Comparison of ENCODE assay signal across 19 mouse cellular contexts in genomic region chr4:149723021-149723390, GRCm38 (mm10). TPM values are rescaled to one million over a fixed set of nuclear protein-coding genes. Genes with fewer than 3 reads are reported as not detected.
A peak's percentile ranks its signal among the peaks of the same experiment; 100 is the strongest.
DNase-seq lines count a peak whose midpoint lies in the region; ATAC-seq and TF ChIP-seq lines count a peak whose summit lies in the region.
"Had no signal": no experiment of that assay in that cellular context is flagged by ENCODE, and none has a peak within 500 bp of the region (broad histone marks: within the 10 kb centered on the region; RNA-seq: fewer than 3 reads in every experiment).

No protein-coding gene starts in this region.

- peaks cover 96% of the 10 kb centered on the region for H3K36me3 ChIP-seq in forebrain, embryonic 12.5 days (replicated peaks)
- peaks cover 21% of the 10 kb centered on the region for H3K36me3 ChIP-seq in forebrain, embryonic 11.5 days (ENCODE audit: control insufficient read depth, insufficient read depth, low read length)
- peaks cover 42% of the 10 kb centered on the region for H3K36me3 ChIP-seq in hindbrain, postnatal 0 days (ENCODE audit: insufficient read depth, low read length)
- peaks cover 100% of the 10 kb centered on the region for H3K36me3 ChIP-seq in hindbrain, embryonic 10.5 days

- no peak for TF ChIP-seq CTCF in hindbrain, postnatal 0 days (IDR thresholded peaks at IDR 0.05; ENCODE audit: low read depth)

- no peak overlapping the region for H3K27ac ChIP-seq in forebrain, embryonic 12.5 days
- H3K27ac ChIP-seq in forebrain, embryonic 11.5 days (ENCODE audit: low read depth, low read length), result no peak overlapping the region
- no peak overlapping the region for H3K27ac ChIP-seq in hindbrain, postnatal 0 days
- H3K27ac ChIP-seq in hindbrain, embryonic 10.5 days, result no peak overlapping the region
- H3K27ac ChIP-seq: embryonic facial prominence, embryonic 13.5 days; heart, embryonic 10.5 days had no signal

- intact Hi-C loops in heart, postnatal 14 days (cut with DNase I), result no loop called here

- no peak for ATAC-seq in forebrain, embryonic 12.5 days (ENCODE audit: low FRiP score)
- ATAC-seq in forebrain, embryonic 11.5 days (replicated peaks; ENCODE audit: low FRiP score), result no peak
- no peak for ATAC-seq in hindbrain, postnatal 0 days
- ATAC-seq: CD4-positive, CD25-positive, alpha-beta regulatory T cell, adult 4 months; forebrain, embryonic 16.5 days had no signal

- H3K4me3 ChIP-seq in forebrain, embryonic 12.5 days (replicated peaks), result no peak overlapping the region
- no peak overlapping the region for H3K4me3 ChIP-seq in forebrain, embryonic 11.5 days (ENCODE audit: low read depth, low read length)
- no peak overlapping the region for H3K4me3 ChIP-seq in hindbrain, postnatal 0 days (ENCODE audit: low read length)
- H3K4me3 ChIP-seq in hindbrain, embryonic 10.5 days, result no peak overlapping the region
- H3K4me3 ChIP-seq: embryonic facial prominence, embryonic 13.5 days; heart, embryonic 10.5 days had no signal

- DNase-seq in cerebellum, adult 11 months, result peak; percentile 38
- no peak for DNase-seq in cerebellum, postnatal 4 days (ENCODE audit: low spot score in 2 of 2)
- no peak for DNase-seq in forebrain, embryonic 11.5 days (ENCODE audit: low spot score)
- DNase-seq in hindbrain, postnatal 0 days (ENCODE audit: low spot score), result peak; percentile 42
- DNase-seq in hindbrain, embryonic 10.5 days (ENCODE audit: low spot score), result no peak
- peak; percentile 43 for DNase-seq in MN1 (ENCODE audit: low spot score)
- no peak for DNase-seq in heart, postnatal 14 days
- DNase-seq: adrenal gland, postnatal 10 days; B cell, adult 2 months; gastrocnemius, postnatal 10 days; heart, adult 18-20 months; heart, postnatal 10 days; kidney, adult 2 months had no signal

- peak overlapping the region; percentile 7; the same call in 1 of the 2 replicates for H3K9ac ChIP-seq in forebrain, embryonic 12.5 days
- no peak overlapping the region for H3K9ac ChIP-seq in forebrain, embryonic 11.5 days (ENCODE audit: low read length)
- no peak overlapping the region for H3K9ac ChIP-seq in hindbrain, postnatal 0 days (replicated peaks; ENCODE audit: low read length)
- H3K9ac ChIP-seq: embryonic facial prominence, embryonic 13.5 days had no signal

- H3K4me1 ChIP-seq in forebrain, embryonic 12.5 days, result peaks cover 24% of the 10 kb centered on the region
- no peaks in the 10 kb centered on the region for H3K4me1 ChIP-seq in forebrain, embryonic 11.5 days (replicated peaks; ENCODE audit: control insufficient read depth, insufficient read depth, low read length)
- no peaks in the 10 kb centered on the region for H3K4me1 ChIP-seq in hindbrain, postnatal 0 days (ENCODE audit: insufficient read depth, low read length)
- peaks cover 46% of the 10 kb centered on the region for H3K4me1 ChIP-seq in hindbrain, embryonic 10.5 days (replicated peaks)

- H3K4me2 ChIP-seq in forebrain, embryonic 12.5 days, result no peak overlapping the region
- no peak overlapping the region for H3K4me2 ChIP-seq in forebrain, embryonic 11.5 days (ENCODE audit: low read depth, low read length, severe bottlenecking)
- H3K4me2 ChIP-seq in hindbrain, postnatal 0 days (ENCODE audit: low read depth, low read length), result no peak overlapping the region
- H3K4me2 ChIP-seq: embryonic facial prominence, embryonic 13.5 days had no signal

- H3K27me3 ChIP-seq in forebrain, embryonic 12.5 days, result no peaks in the 10 kb centered on the region
- H3K27me3 ChIP-seq in forebrain, embryonic 11.5 days (ENCODE audit: control insufficient read depth, insufficient read depth, low read length), result no peaks in the 10 kb centered on the region
- H3K27me3 ChIP-seq in hindbrain, postnatal 0 days (ENCODE audit: insufficient read depth, low read length), result no peaks in the 10 kb centered on the region
- no peaks in the 10 kb centered on the region for H3K27me3 ChIP-seq in hindbrain, embryonic 10.5 days (ENCODE audit: insufficient read depth, poor library complexity, severe bottlenecking)
- H3K27me3 ChIP-seq: embryonic facial prominence, embryonic 13.5 days had no signal

- H3K9me3 ChIP-seq in forebrain, embryonic 12.5 days, result no peaks in the 10 kb centered on the region
- no peaks in the 10 kb centered on the region for H3K9me3 ChIP-seq in forebrain, embryonic 11.5 days (ENCODE audit: control insufficient read depth, low read length)
- H3K9me3 ChIP-seq in hindbrain, postnatal 0 days (ENCODE audit: low read length), result no peaks in the 10 kb centered on the region
- H3K9me3 ChIP-seq in hindbrain, embryonic 10.5 days, result no peaks in the 10 kb centered on the region
- H3K9me3 ChIP-seq: embryonic facial prominence, embryonic 13.5 days; G1E; heart, embryonic 10.5 days had no signal

- 82% methylated on average over 12 of the region's 12 CpGs for WGBS in forebrain, embryonic 12.5 days
- 88% methylated on average over 12 of the region's 12 CpGs for WGBS in forebrain, embryonic 11.5 days
- WGBS in hindbrain, postnatal 0 days, result 42% methylated on average over 12 of the region's 12 CpGs
- WGBS in hindbrain, embryonic 10.5 days, result 85% methylated on average over 12 of the region's 12 CpGs

RNA-seq across cellular contexts. Expression of gene Tmem201, which starts 14.8 kb away (rescaled TPM):
- 39.4 and 41.0 TPM in 2 replicates for polyA plus RNA-seq in forebrain, embryonic 12.5 days (2016; fragmentation: Nextera tagmentation; extraction: Ambion mirVana)
- polyA plus RNA-seq in forebrain, embryonic 11.5 days (2014; fragmentation: Nextera tagmentation; extraction: Ambion mirVana), result 25.1 and 26.3 TPM in 2 replicates
- total RNA-seq in hindbrain, postnatal 0 days (2014; rRNA removed), result 69.8 and 80.2 TPM in 2 replicates
- 41.2 and 44.7 TPM in 2 replicates for polyA plus RNA-seq in hindbrain, postnatal 0 days (2015; fragmentation: Nextera tagmentation; extraction: Ambion mirVana)
- polyA plus RNA-seq in hindbrain, embryonic 10.5 days (2016; fragmentation: Nextera tagmentation; extraction: Ambion mirVana), result 40.8 and 44.4 TPM in 2 replicates
- 10 to 100 TPM; 82.7 to 83.9 TPM for total RNA-seq in heart, postnatal 14 days (2021)

RNA-seq across cellular contexts. Expression of gene Pik3cd, which starts 20.6 kb away (rescaled TPM):
- 9.4 and 10.4 TPM in 2 replicates for polyA plus RNA-seq in forebrain, embryonic 12.5 days (2016; fragmentation: Nextera tagmentation; extraction: Ambion mirVana)
- 6.3 and 7.0 TPM in 2 replicates for polyA plus RNA-seq in forebrain, embryonic 11.5 days (2014; fragmentation: Nextera tagmentation; extraction: Ambion mirVana)
- 17.4 and 20.8 TPM in 2 replicates for total RNA-seq in hindbrain, postnatal 0 days (2014; rRNA removed)
- 9.2 and 10.1 TPM in 2 replicates for polyA plus RNA-seq in hindbrain, postnatal 0 days (2015; fragmentation: Nextera tagmentation; extraction: Ambion mirVana)
- polyA plus RNA-seq in hindbrain, embryonic 10.5 days (2016; fragmentation: Nextera tagmentation; extraction: Ambion mirVana), result 10.4 and 17.2 TPM in 2 replicates
- total RNA-seq in heart, postnatal 14 days (2021), result 1 to 10 TPM; 4.8 to 5.5 TPM

RNA-seq across cellular contexts. Expression of gene Slc25a33, which starts 51.1 kb away (rescaled TPM):
- polyA plus RNA-seq in forebrain, embryonic 12.5 days (2016; fragmentation: Nextera tagmentation; extraction: Ambion mirVana), result 12.1 and 12.6 TPM in 2 replicates
- polyA plus RNA-seq in forebrain, embryonic 11.5 days (2014; fragmentation: Nextera tagmentation; extraction: Ambion mirVana), result 12.0 and 12.2 TPM in 2 replicates
- total RNA-seq in hindbrain, postnatal 0 days (2014; rRNA removed), result 20.4 and 21.6 TPM in 2 replicates
- polyA plus RNA-seq in hindbrain, postnatal 0 days (2015; fragmentation: Nextera tagmentation; extraction: Ambion mirVana), result 38.2 and 39.6 TPM in 2 replicates
- polyA plus RNA-seq in hindbrain, embryonic 10.5 days (2016; fragmentation: Nextera tagmentation; extraction: Ambion mirVana), result 19.1 and 20.3 TPM in 2 replicates
- 10 to 100 TPM; 16.2 to 24.2 TPM for total RNA-seq in heart, postnatal 14 days (2021)

Comparison
In these comparisons a context has a peak if more than half of its experiments do, and no peak if none do; other contexts are left out.
1. DNase-seq: peak in cerebellum, adult 11 months (single experiment), hindbrain, postnatal 0 days (single experiment) and MN1 (single experiment); none in cerebellum, postnatal 4 days (0 of 2), forebrain, embryonic 11.5 days (single experiment), hindbrain, embryonic 10.5 days (single experiment) and heart, postnatal 14 days (0 of 2).